Mouse (Mus musculus): ENCODE data around the gene Il27ra. TPM values are rescaled to one million over a fixed set of nuclear protein-coding genes. Genes with fewer than 3 reads are reported as not detected.

Il27ra gene
- polyA plus RNA-seq, 1 experiment from 2014 or later = 0.19 TPM

DNA sequence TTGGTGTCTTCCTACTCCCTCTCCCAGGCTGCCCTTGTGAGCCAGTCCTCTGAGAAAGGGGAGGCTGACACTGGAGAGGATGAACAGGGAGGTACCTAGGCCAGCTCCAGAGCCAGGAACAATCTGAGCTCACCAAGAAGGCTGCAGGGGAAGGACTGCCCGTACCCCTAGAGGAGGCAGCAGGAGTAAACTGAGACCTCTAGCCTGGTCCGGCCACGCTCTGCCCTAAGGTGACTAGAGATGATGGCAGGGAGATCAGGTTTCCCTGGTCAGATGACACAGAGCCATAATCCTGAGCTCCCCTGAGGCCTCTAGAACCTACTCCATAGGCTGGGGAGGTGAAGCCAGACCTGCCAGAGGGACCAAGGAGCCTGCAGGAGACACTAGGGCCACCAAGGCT is 34.5 kb upstream of the Il27ra start:
- H3K4me3 ChIP-seq (ENCODE audit: low read depth, low read length) = no peak overlapping the region
- H3K27ac ChIP-seq (ENCODE audit: low read depth, low read length) = no peak overlapping the region
- WGBS = 93% methylated on average over 3 of the region's 3 CpGs

DNA sequence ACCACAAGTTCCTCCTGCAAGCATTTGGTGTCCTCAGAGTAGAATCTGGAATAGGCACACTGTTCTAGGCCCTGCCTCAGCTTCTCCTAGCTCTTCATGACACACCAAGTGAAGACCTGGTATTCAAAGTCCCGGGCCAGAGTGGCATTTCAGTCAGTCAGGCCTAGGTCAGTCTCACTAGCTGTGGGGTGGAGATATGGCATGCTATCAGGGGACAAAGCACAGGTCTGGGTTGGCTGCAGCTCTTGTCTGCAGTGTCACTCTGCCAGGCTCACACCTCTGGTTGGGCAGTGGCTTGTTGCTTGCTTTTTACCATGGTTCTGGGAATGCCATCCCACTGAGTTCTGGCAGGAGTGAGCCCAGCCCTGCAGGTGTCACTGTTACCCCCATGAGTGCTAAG is 34.0 kb upstream of the Il27ra start:
- H3K9me3 ChIP-seq (replicated peaks; ENCODE audit: control insufficient read depth, low read length) = no peaks in the 10 kb centered on the region
- H3K4me3 ChIP-seq (ENCODE audit: low read depth, low read length) = no peak overlapping the region
- H3K4me2 ChIP-seq (ENCODE audit: low read length) = no peak overlapping the region
- DNase-seq (ENCODE audit: low spot score) (no peak), ATAC-seq (no peak)
- peaks cover 40% of the 10 kb centered on the region for H3K36me3 ChIP-seq (ENCODE audit: control insufficient read depth, insufficient read depth, low read length)
- H3K27me3 ChIP-seq (replicated peaks; ENCODE audit: control insufficient read depth, insufficient read depth, low read length) = no peaks in the 10 kb centered on the region
- WGBS = 77% methylated on average over 1 of the region's 1 CpGs
- peaks cover 4% of the 10 kb centered on the region; the same call in 1 of the 2 replicates for H3K4me1 ChIP-seq (ENCODE audit: control insufficient read depth, insufficient read depth, low read length)
- H3K27ac ChIP-seq (ENCODE audit: low read depth, low read length) = no peak overlapping the region
- H3K9ac ChIP-seq (ENCODE audit: low read length) = no peak overlapping the region

More for the DNA sequence above, 34.5 kb upstream of the Il27ra start:
- Histone ChIP-seq H3K36me3 (ENCODE audit: control insufficient read depth, insufficient read depth, low read length) (peaks cover 43% of the 10 kb centered on the region), H3K9me3 (replicated peaks; ENCODE audit: control insufficient read depth, low read length) (no peaks in the 10 kb centered on the region), H3K9ac (ENCODE audit: low read length) (no peak overlapping the region), H3K27me3 (replicated peaks; ENCODE audit: control insufficient read depth, insufficient read depth, low read length) (no peaks in the 10 kb centered on the region), H3K4me2 (ENCODE audit: low read length) (no peak overlapping the region), H3K4me1 (ENCODE audit: control insufficient read depth, insufficient read depth, low read length) (peaks cover 4% of the 10 kb centered on the region; the same call in 1 of the 2 replicates)
- DNase-seq (ENCODE audit: low spot score) (no peak), ATAC-seq (no peak)

- Histone ChIP-seq H3K36me3 (ENCODE audit: control insufficient read depth, insufficient read depth, low read length) (peaks cover 17% of the 10 kb centered on the region), H3K9ac (ENCODE audit: low read length) (peak overlapping the region; percentile 38; the same call in 1 of the 2 replicates), H3K4me3 (ENCODE audit: low read depth, low read length) (no peak overlapping the region), H3K27me3 (replicated peaks; ENCODE audit: control insufficient read depth, insufficient read depth, low read length) (no peaks in the 10 kb centered on the region), H3K27ac (ENCODE audit: low read depth, low read length) (peak overlapping the region; percentile 77), H3K4me2 (ENCODE audit: low read length) (no peak overlapping the region), H3K9me3 (replicated peaks; ENCODE audit: control insufficient read depth, low read length) (no peaks in the 10 kb centered on the region), H3K4me1 (ENCODE audit: control insufficient read depth, insufficient read depth, low read length) (peaks cover 6% of the 10 kb centered on the region; the same call in 1 of the 2 replicates)
- ATAC-seq (peak; percentile 40), DNase-seq (ENCODE audit: low spot score) (peak; percentile 53)
- 40% methylated on average over 9 of the region's 10 CpGs for WGBS
Measured at GRCm38 (mm10) chr8:84073230-84073976, 31.0 kb upstream of the Il27ra start.

DNA sequence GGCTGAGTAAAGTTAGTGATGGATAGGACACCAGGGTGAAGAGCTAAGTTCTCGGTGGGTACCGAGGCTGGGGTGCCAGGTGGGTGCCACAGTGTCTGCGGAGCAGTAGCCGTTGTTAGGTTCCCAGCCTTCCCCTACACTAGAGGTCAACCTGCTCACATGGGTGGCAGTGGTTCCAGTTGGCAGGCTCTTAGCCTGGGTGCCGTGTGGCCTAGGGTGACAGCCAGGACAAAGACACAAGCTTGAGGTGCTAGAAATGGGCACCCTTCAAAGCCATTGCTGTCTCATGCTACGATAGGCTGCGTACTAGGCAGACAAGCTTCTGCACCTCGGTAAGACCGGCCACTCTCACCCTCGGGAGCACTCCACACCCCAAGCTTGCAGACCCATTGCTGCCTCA is 29.9 kb upstream of the Il27ra start:
- peaks cover 9% of the 10 kb centered on the region; the same call in 1 of the 2 replicates for H3K4me1 ChIP-seq (ENCODE audit: control insufficient read depth, insufficient read depth, low read length)
- H3K9ac ChIP-seq (ENCODE audit: low read length) = no peak overlapping the region
- H3K36me3 ChIP-seq (ENCODE audit: control insufficient read depth, insufficient read depth, low read length) = peaks cover 12% of the 10 kb centered on the region

GRCm38 (mm10) chr8:84071921-84072320 is 29.5 kb upstream of the Il27ra start:
- H3K4me1 ChIP-seq (ENCODE audit: control insufficient read depth, insufficient read depth, low read length) = peaks cover 9% of the 10 kb centered on the region; the same call in 1 of the 2 replicates
- ATAC-seq (no peak), DNase-seq (ENCODE audit: low spot score) (no peak)
- WGBS = 79% methylated on average over 3 of the region's 3 CpGs
- no peak overlapping the region for H3K27ac ChIP-seq (ENCODE audit: low read depth, low read length)
- H3K36me3 ChIP-seq (ENCODE audit: control insufficient read depth, insufficient read depth, low read length) = peaks cover 9% of the 10 kb centered on the region
- no peaks in the 10 kb centered on the region for H3K27me3 ChIP-seq (replicated peaks; ENCODE audit: control insufficient read depth, insufficient read depth, low read length)
- H3K4me2 ChIP-seq (ENCODE audit: low read length) = no peak overlapping the region
- no peak overlapping the region for H3K4me3 ChIP-seq (ENCODE audit: low read depth, low read length)
- no peak overlapping the region for H3K9ac ChIP-seq (ENCODE audit: low read length)
- no peaks in the 10 kb centered on the region for H3K9me3 ChIP-seq (replicated peaks; ENCODE audit: control insufficient read depth, low read length)

More for the DNA sequence above, 29.9 kb upstream of the Il27ra start:
- Histone ChIP-seq H3K4me2 (ENCODE audit: low read length) (no peak overlapping the region), H3K4me3 (ENCODE audit: low read depth, low read length) (no peak overlapping the region), H3K27me3 (replicated peaks; ENCODE audit: control insufficient read depth, insufficient read depth, low read length) (no peaks in the 10 kb centered on the region), H3K27ac (ENCODE audit: low read depth, low read length) (no peak overlapping the region), H3K9me3 (replicated peaks; ENCODE audit: control insufficient read depth, low read length) (no peaks in the 10 kb centered on the region)
- ATAC-seq (no peak), DNase-seq (ENCODE audit: low spot score) (no peak)
- 86% methylated on average over 10 of the region's 10 CpGs for WGBS

- Histone ChIP-seq H3K36me3 (ENCODE audit: control insufficient read depth, insufficient read depth, low read length) (0 out of 2 replicates have a peak, but pooled peaks cover 3% of the 10 kb centered on the region), H3K27ac (ENCODE audit: low read depth, low read length) (no peak overlapping the region), H3K27me3 (replicated peaks; ENCODE audit: control insufficient read depth, insufficient read depth, low read length) (no peaks in the 10 kb centered on the region), H3K9ac (ENCODE audit: low read length) (0 out of 2 replicates have a peak overlapping the region, but pooled peaks have one; percentile 5), H3K9me3 (replicated peaks; ENCODE audit: control insufficient read depth, low read length) (no peaks in the 10 kb centered on the region), H3K4me1 (ENCODE audit: control insufficient read depth, insufficient read depth, low read length) (peaks cover 9% of the 10 kb centered on the region; the same call in 1 of the 2 replicates), H3K4me2 (ENCODE audit: low read length) (no peak overlapping the region), H3K4me3 (ENCODE audit: low read depth, low read length) (no peak overlapping the region)
- DNase-seq (ENCODE audit: low spot score) = no peak
- no peak for ATAC-seq
- WGBS = 81% methylated on average over 2 of the region's 2 CpGs
Measured at GRCm38 (mm10) chr8:84070667-84071066, 28.3 kb upstream of the Il27ra start.

- 88% methylated on average over 5 of the region's 5 CpGs for WGBS
- H3K4me3 ChIP-seq (ENCODE audit: low read depth, low read length) = no peak overlapping the region
- DNase-seq (ENCODE audit: low spot score) (no peak), ATAC-seq (no peak)
- H3K4me2 ChIP-seq (ENCODE audit: low read length) = no peak overlapping the region
- no peaks in the 10 kb centered on the region for H3K9me3 ChIP-seq (replicated peaks; ENCODE audit: control insufficient read depth, low read length)
- no peaks in the 10 kb centered on the region for H3K27me3 ChIP-seq (replicated peaks; ENCODE audit: control insufficient read depth, insufficient read depth, low read length)
- no peak overlapping the region for H3K27ac ChIP-seq (ENCODE audit: low read depth, low read length)
- H3K4me1 ChIP-seq (ENCODE audit: control insufficient read depth, insufficient read depth, low read length) = peaks cover 9% of the 10 kb centered on the region; the same call in 1 of the 2 replicates
- 0 out of 2 replicates have a peak, but pooled peaks cover 1% of the 10 kb centered on the region for H3K36me3 ChIP-seq (ENCODE audit: control insufficient read depth, insufficient read depth, low read length)
- H3K9ac ChIP-seq (ENCODE audit: low read length) = peak overlapping the region; percentile 5; the same call in 1 of the 2 replicates
Measured at GRCm38 (mm10) chr8:84070241-84070640, 27.9 kb upstream of the Il27ra start.

DNA sequence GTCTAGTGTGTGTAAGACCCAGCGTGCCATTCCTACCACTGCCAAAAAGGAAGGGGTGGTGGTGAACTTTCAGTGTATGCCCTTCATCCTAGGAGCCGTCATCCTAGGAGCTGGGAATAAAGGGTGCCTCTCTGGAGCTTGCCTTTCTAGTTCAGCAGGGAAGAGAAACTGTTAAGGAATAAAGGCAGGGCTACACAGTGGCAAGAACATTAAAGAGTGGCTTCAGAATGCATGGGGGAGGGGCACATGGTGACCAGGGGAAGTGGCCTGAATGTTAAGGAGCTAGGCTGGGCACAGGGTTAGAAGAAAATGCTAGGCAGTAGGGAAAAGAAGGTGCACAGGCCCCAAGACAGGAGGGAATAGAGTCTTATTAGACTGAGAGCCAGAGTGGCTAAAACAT is 27.4 kb upstream of the Il27ra start:
- H3K27me3 ChIP-seq (replicated peaks; ENCODE audit: control insufficient read depth, insufficient read depth, low read length) = no peaks in the 10 kb centered on the region
- no peaks in the 10 kb centered on the region for H3K9me3 ChIP-seq (replicated peaks; ENCODE audit: control insufficient read depth, low read length)
- H3K4me3 ChIP-seq (ENCODE audit: low read depth, low read length) = no peak overlapping the region
- H3K4me2 ChIP-seq (ENCODE audit: low read length) = no peak overlapping the region
- ATAC-seq = no peak
- H3K36me3 ChIP-seq (ENCODE audit: control insufficient read depth, insufficient read depth, low read length) = no peaks in the 10 kb centered on the region
- H3K9ac ChIP-seq (ENCODE audit: low read length) = no peak overlapping the region
- H3K27ac ChIP-seq (ENCODE audit: low read depth, low read length) = no peak overlapping the region
- peaks cover 9% of the 10 kb centered on the region; the same call in 1 of the 2 replicates for H3K4me1 ChIP-seq (ENCODE audit: control insufficient read depth, insufficient read depth, low read length)
- 46% methylated on average over 2 of the region's 2 CpGs for WGBS
- no peak for DNase-seq (ENCODE audit: low spot score)

DNA sequence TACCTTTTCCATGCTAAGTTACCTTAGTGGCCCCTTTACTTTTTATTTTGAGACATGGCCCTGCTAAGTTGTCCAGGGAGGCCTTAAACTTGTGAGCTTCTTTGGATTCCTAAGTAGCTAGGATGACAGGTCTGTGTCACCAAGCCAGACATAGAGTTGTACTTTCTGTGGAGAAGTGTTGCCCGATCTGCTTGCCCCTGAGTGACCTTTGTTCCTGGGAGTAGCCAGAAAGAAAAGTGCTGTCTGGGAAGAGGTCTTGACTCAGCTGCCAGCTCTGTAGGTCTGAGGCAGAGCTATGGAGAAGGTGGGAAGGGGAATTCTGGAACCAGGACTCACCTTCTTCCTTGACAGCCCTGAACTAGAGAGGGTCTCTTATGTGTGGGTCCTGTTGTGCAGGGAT is 26.8 kb upstream of the Il27ra start:
- WGBS = 50% methylated on average over 1 of the region's 1 CpGs

More for the DNA sequence above, 26.8 kb upstream of the Il27ra start:
- Histone ChIP-seq H3K4me2 (ENCODE audit: low read length) (no peak overlapping the region), H3K27ac (ENCODE audit: low read depth, low read length) (no peak overlapping the region), H3K36me3 (ENCODE audit: control insufficient read depth, insufficient read depth, low read length) (no peaks in the 10 kb centered on the region), H3K27me3 (replicated peaks; ENCODE audit: control insufficient read depth, insufficient read depth, low read length) (no peaks in the 10 kb centered on the region), H3K4me1 (ENCODE audit: control insufficient read depth, insufficient read depth, low read length) (peaks cover 9% of the 10 kb centered on the region; the same call in 1 of the 2 replicates), H3K9me3 (replicated peaks; ENCODE audit: control insufficient read depth, low read length) (no peaks in the 10 kb centered on the region), H3K9ac (ENCODE audit: low read length) (no peak overlapping the region), H3K4me3 (ENCODE audit: low read depth, low read length) (no peak overlapping the region)
- DNase-seq (ENCODE audit: low spot score) = no peak
- no peak for ATAC-seq

Data from forebrain, embryonic 14.5 days (tissue).